Mouse (Mus musculus): ENCODE results near the gene Nkain1. TPM values are rescaled to one million over a fixed set of nuclear protein-coding genes. Genes with fewer than 3 reads are reported as not detected.

The Nkain1 gene
- polyA plus RNA-seq, 1 experiment from 2014 or later, result not detected

DNA sequence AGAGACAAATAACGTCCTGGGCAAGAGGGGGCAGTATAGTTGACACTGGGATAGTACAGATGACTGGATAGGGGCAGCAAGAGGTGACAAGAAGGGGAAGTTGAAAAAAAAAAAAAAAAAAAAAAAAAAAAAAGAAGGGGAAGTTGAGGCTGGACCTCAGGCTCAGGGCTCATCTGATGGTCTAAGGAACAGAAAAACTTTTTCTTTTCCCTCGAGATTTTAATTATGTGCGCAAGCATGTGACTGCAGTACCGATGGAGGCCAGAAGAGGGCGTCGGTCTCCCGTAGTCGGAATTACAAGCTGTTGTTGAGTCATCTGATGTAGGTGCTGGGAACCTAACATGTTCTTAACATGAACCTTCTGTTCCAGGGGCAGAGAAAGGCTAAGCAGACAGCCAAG lies 24.8 kb downstream of the Nkain1 start:
- H3K27ac ChIP-seq, result no peak overlapping the region

DNA sequence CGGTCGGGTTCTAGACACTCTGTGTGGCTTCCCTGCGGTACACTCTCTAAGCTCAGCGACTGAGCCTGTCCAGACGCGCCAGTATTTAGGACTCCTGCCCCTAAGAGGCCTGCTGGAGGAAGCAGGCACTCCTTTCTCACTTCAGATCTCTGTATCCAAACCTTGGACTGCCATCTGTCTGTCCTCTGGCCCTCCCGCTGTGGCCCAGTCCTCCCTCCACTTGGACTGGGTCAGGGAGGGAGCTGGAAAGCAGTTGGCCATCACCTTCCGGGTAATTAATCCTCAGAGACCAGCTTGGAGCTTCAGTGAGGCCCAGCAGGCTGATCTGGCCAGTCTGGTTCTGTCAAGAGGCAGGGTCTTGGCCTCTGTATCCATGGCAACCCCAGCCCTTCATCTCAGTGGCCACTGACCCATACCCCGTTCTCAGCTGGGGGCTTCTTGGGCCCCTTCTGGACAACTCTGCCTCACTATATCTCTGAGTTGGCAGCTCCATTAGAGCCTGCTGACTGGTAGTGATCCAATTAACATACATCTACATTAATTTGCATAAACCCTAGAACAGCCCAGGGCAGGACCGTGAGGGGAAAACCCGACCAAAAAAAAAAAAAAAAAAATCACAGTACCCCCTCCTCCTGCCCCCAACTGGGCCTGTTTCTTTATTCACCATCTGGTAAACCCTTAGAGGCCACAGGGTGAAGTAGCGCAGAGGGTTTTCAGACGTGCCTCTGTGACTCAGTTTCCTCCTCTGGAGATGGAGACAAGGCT lies 27.0 kb downstream of the Nkain1 start:
- Histone ChIP-seq H3K27ac (no peak overlapping the region), H3K4me3 (replicated peaks) (no peak overlapping the region), H3K27me3 (no peaks in the 10 kb centered on the region), H3K4me1 (replicated peaks) (no peaks in the 10 kb centered on the region), H3K9ac (no peak overlapping the region), H3K36me3 (no peaks in the 10 kb centered on the region), H3K4me2 (no peak overlapping the region), H3K9me3 (replicated peaks) (no peaks in the 10 kb centered on the region)
- WGBS (ENCODE audit: insufficient replicate concordance), result 42% methylated on average over 13 of the region's 13 CpGs
- no peak for DNase-seq
- no peak for ATAC-seq (ENCODE audit: low read depth)

More for the DNA sequence above, 24.8 kb downstream of the Nkain1 start:
- Histone ChIP-seq H3K9ac (no peak overlapping the region), H3K27me3 (no peaks in the 10 kb centered on the region), H3K36me3 (no peaks in the 10 kb centered on the region), H3K4me3 (replicated peaks) (no peak overlapping the region), H3K4me2 (no peak overlapping the region), H3K4me1 (replicated peaks) (peaks cover 9% of the 10 kb centered on the region), H3K9me3 (replicated peaks) (no peaks in the 10 kb centered on the region)
- ATAC-seq (ENCODE audit: low read depth) (no peak), DNase-seq (no peak)
- 65% methylated on average over 8 of the region's 8 CpGs for WGBS (ENCODE audit: insufficient replicate concordance)

DNA sequence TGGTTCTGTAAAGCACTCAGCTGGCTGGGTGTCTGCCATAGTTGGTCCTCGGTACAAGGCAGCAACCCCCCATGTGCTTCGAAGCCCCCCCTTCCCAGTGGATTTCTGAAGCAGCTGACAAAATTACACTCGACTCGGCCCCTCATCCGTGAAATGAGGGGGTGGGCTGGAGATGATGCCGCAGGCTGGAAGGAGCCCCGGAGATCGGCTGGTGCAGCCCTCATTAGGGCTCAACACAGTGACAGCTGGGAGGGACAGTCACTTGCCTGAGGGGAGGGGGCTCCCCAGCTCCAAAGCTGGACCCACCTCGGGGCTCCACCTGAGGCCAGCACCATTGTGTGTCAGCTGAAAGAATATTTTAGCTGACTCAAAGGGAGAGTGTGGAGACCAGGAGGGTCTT lies 29.6 kb downstream of the Nkain1 start:
- Histone ChIP-seq H3K36me3 (no peaks in the 10 kb centered on the region), H3K27ac (no peak overlapping the region), H3K27me3 (no peaks in the 10 kb centered on the region), H3K4me2 (no peak overlapping the region), H3K9me3 (replicated peaks) (no peaks in the 10 kb centered on the region), H3K9ac (no peak overlapping the region), H3K4me1 (replicated peaks) (no peaks in the 10 kb centered on the region), H3K4me3 (replicated peaks) (no peak overlapping the region)
- DNase-seq (no peak), ATAC-seq (ENCODE audit: low read depth) (no peak)
- 62% methylated on average over 9 of the region's 9 CpGs for WGBS (ENCODE audit: insufficient replicate concordance)

DNA sequence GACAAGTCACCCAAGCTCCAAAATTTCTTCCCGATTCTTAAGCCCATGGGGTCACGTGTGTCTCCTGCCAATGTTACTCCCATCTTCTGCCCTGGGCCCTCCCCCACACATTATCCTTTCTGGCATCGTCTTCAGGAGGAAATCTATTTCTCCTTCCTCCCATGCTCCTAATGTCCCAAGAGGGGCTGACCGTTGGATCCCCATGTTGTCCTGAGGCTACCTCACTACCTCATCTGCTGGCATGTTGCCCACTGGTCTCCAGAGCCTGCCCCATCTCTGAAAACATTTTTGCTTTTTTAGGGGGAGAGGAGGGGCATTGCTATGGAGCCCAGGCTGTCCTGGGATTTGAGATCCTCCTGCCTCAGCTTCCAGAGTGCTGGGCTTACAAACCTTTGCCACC lies 30.9 kb downstream of the Nkain1 start:
- ATAC-seq (ENCODE audit: low read depth), result no peak
- WGBS (ENCODE audit: insufficient replicate concordance), result 63% methylated on average over 4 of the region's 4 CpGs

DNA sequence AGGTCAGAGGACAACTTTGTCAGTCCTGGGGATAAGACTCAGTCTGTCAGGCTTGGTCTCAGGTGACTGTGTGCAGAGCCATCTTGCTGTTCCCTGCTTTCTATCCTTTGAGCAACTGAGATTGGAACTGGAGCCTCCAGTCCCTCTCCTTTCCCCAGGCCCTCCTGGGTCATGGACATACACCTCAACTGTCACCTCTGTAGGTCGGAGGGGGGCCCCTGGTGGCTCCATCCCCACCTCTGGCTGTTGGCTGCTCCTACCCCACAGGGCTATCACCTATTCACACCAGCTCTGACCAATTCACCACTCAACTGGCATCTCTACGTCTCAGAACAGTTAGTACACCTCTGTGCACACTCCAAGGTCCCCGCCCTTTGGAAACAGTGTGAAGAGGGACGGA lies 33.1 kb downstream of the Nkain1 start:
- Histone ChIP-seq H3K4me2 (no peak overlapping the region), H3K4me1 (replicated peaks) (no peaks in the 10 kb centered on the region), H3K36me3 (no peaks in the 10 kb centered on the region), H3K9ac (no peak overlapping the region), H3K4me3 (replicated peaks) (no peak overlapping the region), H3K27me3 (no peaks in the 10 kb centered on the region), H3K27ac (no peak overlapping the region), H3K9me3 (replicated peaks) (peaks cover under 1% of the 10 kb centered on the region; the same call in 1 of the 2 replicates)
- ATAC-seq (ENCODE audit: low read depth) (no peak), DNase-seq (no peak)
- whole genome bisulfite sequencing (ENCODE audit: insufficient replicate concordance), result 58% methylated on average over 4 of the region's 4 CpGs

More for the DNA sequence above, 30.9 kb downstream of the Nkain1 start:
- Histone ChIP-seq H3K27ac (no peak overlapping the region), H3K27me3 (no peaks in the 10 kb centered on the region), H3K4me3 (replicated peaks) (no peak overlapping the region), H3K9ac (no peak overlapping the region), H3K36me3 (no peaks in the 10 kb centered on the region), H3K9me3 (replicated peaks) (no peaks in the 10 kb centered on the region), H3K4me2 (no peak overlapping the region), H3K4me1 (replicated peaks) (no peaks in the 10 kb centered on the region)
- DNase-seq, result no peak

DNA sequence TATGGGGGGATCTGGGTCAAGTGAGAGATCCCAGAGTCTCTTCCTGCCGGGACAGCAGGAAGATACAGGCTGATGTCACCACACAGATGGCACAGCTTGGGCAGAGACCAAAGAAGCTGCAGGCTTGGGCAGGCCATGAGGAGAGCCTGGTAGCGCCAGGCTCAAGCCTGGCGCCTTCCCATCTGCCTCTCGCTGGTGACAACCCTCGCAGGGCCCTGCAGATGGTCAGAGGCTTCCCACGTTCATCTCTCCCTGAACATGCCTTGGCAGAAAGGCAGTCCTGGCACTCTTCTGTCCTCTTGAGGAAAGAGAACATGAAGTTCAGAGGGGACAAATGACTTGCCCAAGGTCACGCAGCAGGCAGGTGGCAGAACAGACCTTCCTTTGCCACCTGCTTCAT lies 34.3 kb downstream of the Nkain1 start:
- whole genome bisulfite sequencing (ENCODE audit: insufficient replicate concordance), result 69% methylated on average over 7 of the region's 7 CpGs
- Histone ChIP-seq H3K27me3 (no peaks in the 10 kb centered on the region), H3K4me3 (replicated peaks) (no peak overlapping the region), H3K4me2 (no peak overlapping the region), H3K4me1 (replicated peaks) (no peaks in the 10 kb centered on the region), H3K9ac (no peak overlapping the region), H3K27ac (no peak overlapping the region), H3K9me3 (replicated peaks) (peaks cover 5% of the 10 kb centered on the region; the same call in 1 of the 2 replicates), H3K36me3 (no peaks in the 10 kb centered on the region)
- no peak for ATAC-seq (ENCODE audit: low read depth)
- no peak for DNase-seq

DNA sequence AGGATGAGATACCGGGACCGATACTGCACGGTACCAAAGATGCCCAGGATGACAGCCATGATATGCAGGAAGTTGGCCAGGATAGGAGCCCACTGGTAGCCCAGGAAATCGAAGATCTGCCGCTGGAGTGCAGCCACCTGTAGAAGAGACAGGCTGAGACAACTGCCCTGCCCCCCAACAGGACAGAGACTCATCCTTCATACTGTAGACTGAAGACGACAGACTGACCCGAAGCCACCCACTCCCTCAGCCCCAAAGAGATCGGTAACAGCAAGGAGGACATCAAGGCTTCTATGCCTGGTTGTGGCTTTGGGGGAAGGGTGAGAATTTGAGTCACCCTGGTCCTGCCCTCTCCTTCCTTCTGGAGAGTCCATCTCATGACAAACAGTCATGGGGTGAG lies 34.9 kb downstream of the Nkain1 start:
- ATAC-seq (ENCODE audit: low read depth) (no peak), DNase-seq (no peak)
- no peak overlapping the region for H3K27ac ChIP-seq
- H3K9me3 ChIP-seq (replicated peaks), result peaks cover 5% of the 10 kb centered on the region; the same call in 1 of the 2 replicates
- WGBS (ENCODE audit: insufficient replicate concordance), result 74% methylated on average over 8 of the region's 8 CpGs
- H3K4me2 ChIP-seq, result no peak overlapping the region
- no peaks in the 10 kb centered on the region for H3K36me3 ChIP-seq
- H3K4me3 ChIP-seq (replicated peaks), result no peak overlapping the region
- no peak overlapping the region for H3K9ac ChIP-seq
- H3K27me3 ChIP-seq, result no peaks in the 10 kb centered on the region
- no peaks in the 10 kb centered on the region for H3K4me1 ChIP-seq (replicated peaks)

DNA sequence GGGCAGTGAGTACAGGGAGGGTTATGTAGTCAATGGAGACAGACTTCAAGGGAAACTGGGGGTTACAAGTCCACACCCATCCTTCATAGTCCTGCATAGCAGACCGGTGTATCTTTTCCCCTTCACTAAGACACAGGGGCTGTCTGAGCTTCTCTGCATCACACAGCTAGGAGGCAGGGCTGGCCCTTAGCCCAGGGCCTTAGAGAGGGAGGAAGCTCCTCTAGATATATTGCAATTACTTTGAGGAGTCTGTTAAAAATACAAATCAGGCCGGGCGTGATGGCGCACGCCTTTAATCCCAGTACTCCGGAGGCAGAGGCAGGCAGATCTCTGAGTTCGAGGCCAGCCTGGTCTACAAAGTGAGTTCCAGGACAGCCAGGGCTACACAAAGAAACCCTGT lies 36.6 kb downstream of the Nkain1 start:
- Histone ChIP-seq H3K27me3 (no peaks in the 10 kb centered on the region), H3K9me3 (replicated peaks) (peaks cover 5% of the 10 kb centered on the region; the same call in 1 of the 2 replicates), H3K4me3 (replicated peaks) (no peak overlapping the region), H3K4me1 (replicated peaks) (no peaks in the 10 kb centered on the region), H3K36me3 (no peaks in the 10 kb centered on the region), H3K27ac (no peak overlapping the region), H3K9ac (no peak overlapping the region), H3K4me2 (no peak overlapping the region)
- 84% methylated on average over 7 of the region's 7 CpGs for WGBS (ENCODE audit: insufficient replicate concordance)
- ATAC-seq (ENCODE audit: low read depth) (no peak), DNase-seq (no peak)

DNA sequence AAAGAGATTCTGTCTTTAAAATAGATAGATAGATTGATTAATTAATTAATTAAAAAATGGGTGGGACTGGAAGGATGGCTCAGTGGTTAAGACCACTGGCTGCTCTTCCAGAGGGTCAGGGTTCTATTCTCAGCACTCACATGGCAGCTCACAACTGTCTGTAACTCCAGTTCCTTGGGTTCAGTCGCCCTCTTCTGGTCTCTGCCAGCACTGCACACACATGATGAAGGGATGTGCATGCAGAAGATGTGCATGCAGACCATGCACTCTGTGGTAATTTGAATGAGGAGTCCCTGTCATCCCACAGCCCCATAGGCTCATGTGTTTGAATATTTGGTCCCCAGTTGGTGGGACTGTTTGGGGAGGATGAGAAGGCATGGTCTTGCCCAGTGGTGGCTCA lies 38.2 kb downstream of the Nkain1 start:
- Histone ChIP-seq H3K9ac (no peak overlapping the region), H3K4me2 (no peak overlapping the region), H3K27ac (no peak overlapping the region), H3K27me3 (no peaks in the 10 kb centered on the region), H3K4me1 (replicated peaks) (peaks cover 5% of the 10 kb centered on the region), H3K9me3 (replicated peaks) (peaks cover 5% of the 10 kb centered on the region; the same call in 1 of the 2 replicates), H3K36me3 (no peaks in the 10 kb centered on the region), H3K4me3 (replicated peaks) (no peak overlapping the region)
- DNase-seq (no peak), ATAC-seq (ENCODE audit: low read depth) (no peak)
- 36% methylated on average over 1 of the region's 1 CpGs for WGBS (ENCODE audit: insufficient replicate concordance)

DNA sequence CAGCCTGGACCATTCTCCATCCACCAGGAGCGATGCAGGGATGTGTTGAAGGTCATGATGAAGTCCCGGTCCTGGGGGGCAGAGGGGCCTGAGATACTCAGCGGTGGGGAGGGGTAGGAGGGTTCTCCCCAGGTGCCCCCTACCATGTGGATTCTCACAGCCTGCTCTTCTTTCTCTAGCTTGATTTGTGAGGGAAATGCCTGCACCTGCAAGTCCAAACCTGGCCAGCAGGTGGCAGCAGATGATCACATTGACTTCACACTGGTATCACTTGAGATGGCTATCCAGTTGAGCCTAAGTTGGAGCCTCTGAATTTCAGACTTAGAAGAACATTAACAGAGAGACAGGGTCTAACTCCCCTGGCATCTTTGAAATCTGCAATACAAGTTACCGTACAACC lies 40.0 kb downstream of the Nkain1 start:
- Histone ChIP-seq H3K4me1 (replicated peaks) (peaks cover 5% of the 10 kb centered on the region), H3K27me3 (no peaks in the 10 kb centered on the region), H3K4me3 (replicated peaks) (no peak overlapping the region), H3K27ac (no peak overlapping the region), H3K36me3 (no peaks in the 10 kb centered on the region), H3K4me2 (no peak overlapping the region), H3K9ac (no peak overlapping the region), H3K9me3 (replicated peaks) (peaks cover 5% of the 10 kb centered on the region; the same call in 1 of the 2 replicates)
- DNase-seq (peak; percentile 66), ATAC-seq (ENCODE audit: low read depth) (no peak; the same call in 1 of the 2 replicates)
- WGBS (ENCODE audit: insufficient replicate concordance), result 28% methylated on average over 4 of the region's 4 CpGs

DNA sequence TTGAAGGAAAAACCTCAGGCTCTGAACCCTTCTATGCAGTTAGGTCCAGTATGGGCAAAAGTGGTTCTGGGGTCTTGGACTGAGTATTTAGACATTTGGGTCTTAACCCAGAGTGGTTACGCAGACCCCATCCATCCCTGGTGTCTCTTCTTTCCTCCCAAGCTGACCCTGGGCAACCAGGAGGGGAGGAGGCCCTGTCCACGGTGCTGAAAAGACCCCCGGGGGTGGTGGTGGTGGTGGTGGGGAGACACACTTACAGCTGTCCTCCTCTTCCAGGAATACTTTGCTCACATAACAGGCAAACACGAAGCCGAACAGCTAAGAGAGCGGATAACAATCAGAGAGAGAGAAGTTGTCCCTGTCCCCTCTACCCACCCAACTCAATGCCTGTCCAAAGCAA lies 41.6 kb downstream of the Nkain1 start:
- Histone ChIP-seq H3K4me1 (replicated peaks) (peaks cover 5% of the 10 kb centered on the region), H3K9ac (no peak overlapping the region; the same call in 1 of the 2 replicates), H3K9me3 (replicated peaks) (peaks cover 5% of the 10 kb centered on the region; the same call in 1 of the 2 replicates), H3K27ac (no peak overlapping the region), H3K4me3 (replicated peaks) (no peak overlapping the region), H3K36me3 (no peaks in the 10 kb centered on the region), H3K4me2 (no peak overlapping the region), H3K27me3 (peaks cover 3% of the 10 kb centered on the region; the same call in 1 of the 2 replicates)
- ATAC-seq (ENCODE audit: low read depth) (no peak), DNase-seq (no peak)
- WGBS (ENCODE audit: insufficient replicate concordance), result 54% methylated on average over 6 of the region's 6 CpGs

Data from liver, embryonic 13.5 days (tissue).